Mouse (Mus musculus) skeletal muscle tissue, postnatal 0 days (tissue): ENCODE measurements around the gene Tenm4. TPM values are rescaled to one million over a fixed set of nuclear protein-coding genes. Genes with fewer than 3 reads are reported as not detected.

Experiments used
- microRNA counts: library from miRNA; unstranded; fragments of <30 nt; microRNA quantifications from one replicate; lab custom pipeline; 2015
- microRNA-seq, 2 experiments: library from miRNA; unstranded; fragments of <30 nt; microRNA quantifications; one replicate each; pipeline ENCODE4; 2016
- polyA plus RNA-seq: library from polyadenylated mRNA; unstranded; fragments of >200 nt; fragmentation: Nextera tagmentation; extraction: Ambion mirVana; gene quantifications from 2 replicates; pipeline ENCODE4 v1.2.1, GENCODE M21; 2015

The Tenm4 gene
- 6.7 and 9.5 TPM in 2 replicates for polyA plus RNA-seq

DNA sequence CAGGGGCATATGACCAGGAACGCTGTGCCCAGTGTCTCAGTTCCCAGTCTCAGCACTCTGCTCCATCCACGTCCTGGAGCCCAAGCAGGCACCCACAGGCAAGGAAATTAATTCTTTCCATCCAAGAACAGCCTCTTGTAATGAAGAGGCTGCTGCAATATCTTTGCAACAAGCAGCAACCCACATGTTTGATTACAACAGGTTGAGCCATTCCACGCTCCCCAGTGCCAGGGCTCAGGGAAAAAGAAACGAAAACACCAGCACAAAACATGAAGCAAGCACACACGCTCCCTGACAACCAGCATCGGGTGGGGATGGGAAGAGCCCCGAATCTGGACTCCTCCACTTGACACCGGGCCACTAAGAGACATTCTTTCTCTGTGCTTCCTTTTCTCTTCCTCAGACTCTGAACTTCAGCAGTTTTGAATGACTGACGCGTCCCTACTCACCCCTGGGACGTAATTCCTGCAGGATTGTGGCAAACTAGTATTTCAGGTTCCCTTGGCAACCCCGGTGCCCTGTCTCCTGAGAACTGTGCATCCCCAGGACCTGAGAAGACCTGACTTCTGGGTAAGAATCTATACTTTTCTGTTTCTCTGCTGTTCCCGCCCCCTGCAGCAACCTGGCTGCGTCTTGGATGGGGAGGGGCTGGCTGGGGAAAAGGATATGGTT, at the start of gene Tenm4:
TSS of gene Tenm4 (plus strand) at position 323 of the 672 bp plus-strand sequence.

DNA sequence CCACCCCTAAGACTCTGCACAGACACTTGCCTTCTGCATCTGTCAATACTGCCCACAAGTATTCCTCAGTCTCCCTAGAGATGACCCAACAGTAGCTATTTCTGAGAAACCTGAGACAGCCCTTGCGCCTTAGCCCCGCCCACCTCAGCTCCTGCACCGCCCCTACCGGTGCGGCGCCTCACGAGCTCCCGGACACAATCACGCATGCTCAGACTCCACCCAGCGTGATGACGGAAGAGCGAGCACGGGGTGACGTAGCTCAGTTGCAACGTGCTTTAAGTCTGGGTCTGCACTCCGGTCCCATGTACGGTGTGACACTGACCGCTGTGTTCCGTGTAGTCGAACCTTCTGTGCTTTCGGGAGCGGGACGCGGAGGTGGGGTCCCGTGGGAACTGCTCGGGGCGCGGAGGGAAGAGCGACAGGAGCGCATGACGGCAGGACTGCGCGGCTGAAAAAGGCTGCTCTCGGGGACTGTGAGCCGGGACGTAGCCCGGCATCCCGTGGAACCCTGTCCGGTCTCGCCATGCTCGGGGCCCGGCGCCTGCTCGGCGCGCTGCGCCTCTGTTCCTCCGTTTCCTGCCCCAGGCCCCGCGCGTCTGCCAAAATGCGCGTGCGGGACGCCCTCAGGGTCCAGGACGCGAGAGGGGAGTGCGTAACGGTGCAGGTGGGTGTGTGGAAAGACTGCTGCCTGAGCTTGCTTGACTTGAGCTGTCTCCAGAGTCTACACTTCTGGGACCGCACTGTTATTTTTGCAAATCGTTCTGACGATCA, 780.4 kb downstream of the Tenm4 start, which contains the start of gene Nars2:
TSS of gene Nars2 (plus strand) at position 225 of the 771 bp plus-strand sequence.

MicroRNAs within 50 kb of the gene (microRNA counts, 519-probe panel; counts per million panel counts)
- 1,860 counts per million, percentile 64 among the panel's probes with 10 or more counts for microRNA mmu-miR-708 (lab: Ali Mortazavi, UCI)

Small RNA genes within 50 kb of the gene (microRNA-seq; reads per million reads assigned to microRNA genes)
- gene Mir6394: 0 reads per million in 2 experiments
- gene Mir708: 287 to 289 reads per million in 2 experiments
